Mouse (Mus musculus) forebrain, postnatal 0 days (tissue): ENCODE results near the gene Gsx1. TPM values are rescaled to one million over a fixed set of nuclear protein-coding genes. Genes with fewer than 3 reads are reported as not detected.

Experiments
- ATAC-seq: fragments of 200-750 bp; cut with Nextera tagmentation; 2 replicates; pipeline ENCODE4 v1.8.0; 2017; ENCODE audit warnings: mild to moderate bottlenecking, moderate library complexity
- DNase-seq: peaks from one replicate; pipeline ENCODE4 v3.0.0-alpha.2; 2015
- H3K27ac ChIP-seq: fragments of 300-500 bp; sonication (generic); 2 replicates; pipeline ENCODE4 v1.5.1; 2014; ENCODE audit warnings: low read depth, mild to moderate bottlenecking, antibody characterized with exemption, low read length, moderate library complexity, mixed read lengths
- H3K27me3 ChIP-seq: fragments of 300-500 bp; sonication (generic); 2 replicates; pipeline ENCODE4 v1.6.1; 2014; ENCODE audit warnings: mild to moderate bottlenecking, low read length, mixed read lengths; ENCODE audit not compliant: insufficient read depth
- H3K36me3 ChIP-seq: fragments of 300-500 bp; sonication (generic); 2 replicates; pipeline ENCODE4 v1.6.1; 2014; ENCODE audit warnings: mild to moderate bottlenecking, moderate library complexity; ENCODE audit not compliant: insufficient read depth
- H3K4me1 ChIP-seq: fragments of 300-500 bp; sonication (generic); 2 replicates; pipeline ENCODE4 v1.6.1; 2014; ENCODE audit warnings: antibody characterized with exemption; ENCODE audit not compliant: insufficient read depth
- H3K4me2 ChIP-seq: fragments of 300-500 bp; sonication (generic); 2 replicates; pipeline ENCODE4 v1.6.1; 2014; ENCODE audit warnings: low read depth, mild to moderate bottlenecking, moderate library complexity
- H3K4me3 ChIP-seq: fragments of 300-500 bp; sonication (generic); 2 replicates; pipeline ENCODE4 v1.5.1; 2014; ENCODE audit warnings: low read depth, low read length, mixed read lengths
- H3K9ac ChIP-seq: fragments of 300-500 bp; sonication (generic); 2 replicates; pipeline ENCODE4 v1.6.1; 2014; ENCODE audit warnings: mild to moderate bottlenecking
- H3K9me3 ChIP-seq: fragments of 300-500 bp; sonication (generic); 2 replicates; pipeline ENCODE4 v1.6.1; 2016; ENCODE audit warnings: low read length
- CTCF ChIP-seq: sonication (generic); IDR thresholded peaks from 2 replicates; pipeline ENCODE4 v1.5.1; 2016; ENCODE audit warnings: antibody characterized with exemption, control low read depth, low read depth
- WGBS: fragments of 180-500 bp; shearing (Covaris S2); extraction: QIAGEN DNeasy Blood & Tissue Kit; methylation state at CpG from one replicate; pipeline ENCODE4 v1.1.7; 2014; 5-methylcytosine and 5-hydroxymethylcytosine counted together
- polyA plus RNA-seq: library from polyadenylated mRNA; unstranded; fragments of >200 nt; fragmentation: Nextera tagmentation; extraction: Ambion mirVana; gene quantifications from 2 replicates; pipeline ENCODE4 v1.2.1, GENCODE M21; 2015
- total RNA-seq: library from RNA; depleted of rRNA; stranded (reverse); fragments of >200 nt; gene quantifications from 2 replicates; pipeline ENCODE4 v1.2.3, GENCODE M21; 2014

Gene Gsx1
- total and polyA plus RNA-seq, 2 experiments from 2014 or later, result 1.2 to 3.2 TPM

- Histone ChIP-seq H3K9ac (no peak overlapping the region), H3K4me3 (peak overlapping the region; percentile 12), H3K27me3 (peaks cover 73% of the 10 kb centered on the region), H3K36me3 (no peaks in the 10 kb centered on the region), H3K9me3 (no peaks in the 10 kb centered on the region), H3K4me1 (peaks cover 7% of the 10 kb centered on the region; the same call in 1 of the 2 replicates), H3K4me2 (peak overlapping the region; percentile 50), H3K27ac (no peak overlapping the region)
- WGBS, result 1% methylated on average over 25 of the region's 25 CpGs
- no peak for ATAC-seq
- no peak for TF ChIP-seq CTCF
- peak; percentile 45 for DNase-seq
These were observed 835 bp upstream of the Gsx1 start for GRCm38 (mm10) chr5:147187552-147188170.

GRCm38 (mm10) chr5:147189156-147189555 is 660 bp downstream of the Gsx1 start:
- WGBS, result 2% methylated on average over 28 of the region's 28 CpGs
- peak overlapping the region; percentile 50 for H3K4me2 ChIP-seq
- H3K4me1 ChIP-seq, result peaks cover 7% of the 10 kb centered on the region; the same call in 1 of the 2 replicates
- no peaks in the 10 kb centered on the region for H3K36me3 ChIP-seq
- DNase-seq (peak; percentile 14), ATAC-seq (no peak)
- peaks cover 82% of the 10 kb centered on the region for H3K27me3 ChIP-seq
- no peaks in the 10 kb centered on the region for H3K9me3 ChIP-seq
- no peak overlapping the region for H3K9ac ChIP-seq
- TF ChIP-seq CTCF, result no peak
- peak overlapping the region; percentile 27 for H3K4me3 ChIP-seq
- no peak overlapping the region for H3K27ac ChIP-seq

GRCm38 (mm10) chr5:147189836-147190602 is 1.5 kb downstream of the Gsx1 start:
- no peak for ATAC-seq
- H3K4me3 ChIP-seq, result no peak overlapping the region
- no peak overlapping the region for H3K4me2 ChIP-seq

GRCm38 (mm10) chr5:147190885-147191284 is 2.4 kb downstream of the Gsx1 start:
- Histone ChIP-seq H3K36me3 (no peaks in the 10 kb centered on the region), H3K27ac (no peak overlapping the region), H3K9ac (no peak overlapping the region), H3K4me3 (no peak overlapping the region), H3K4me1 (peaks cover 7% of the 10 kb centered on the region; the same call in 1 of the 2 replicates), H3K27me3 (peaks cover 84% of the 10 kb centered on the region), H3K9me3 (no peaks in the 10 kb centered on the region), H3K4me2 (no peak overlapping the region)
- TF ChIP-seq CTCF, result no peak
- no peak for DNase-seq
- ATAC-seq, result no peak
- WGBS, result under 1% methylated on average over 7 of the region's 7 CpGs

More at GRCm38 (mm10) chr5:147189836-147190602, 1.5 kb downstream of the Gsx1 start:
- H3K4me1 ChIP-seq, result peaks cover 7% of the 10 kb centered on the region; the same call in 1 of the 2 replicates
- H3K27me3 ChIP-seq, result peaks cover 84% of the 10 kb centered on the region
- DNase-seq, result peak; percentile 53
- no peak overlapping the region for H3K27ac ChIP-seq
- no peaks in the 10 kb centered on the region for H3K36me3 ChIP-seq
- WGBS, result under 1% methylated on average over 46 of the region's 46 CpGs
- H3K9ac ChIP-seq, result no peak overlapping the region
- no peak for TF ChIP-seq CTCF
- H3K9me3 ChIP-seq, result no peaks in the 10 kb centered on the region

- DNase-seq (peak; percentile 18), ATAC-seq (no peak)
- no peak for TF ChIP-seq CTCF
- Histone ChIP-seq H3K9ac (no peak overlapping the region), H3K4me1 (peaks cover 7% of the 10 kb centered on the region; the same call in 1 of the 2 replicates), H3K27me3 (peaks cover 84% of the 10 kb centered on the region), H3K4me2 (no peak overlapping the region), H3K27ac (no peak overlapping the region), H3K9me3 (no peaks in the 10 kb centered on the region), H3K36me3 (no peaks in the 10 kb centered on the region), H3K4me3 (no peak overlapping the region)
- WGBS, result 4% methylated on average over 24 of the region's 24 CpGs
These were observed 3.5 kb downstream of the Gsx1 start for GRCm38 (mm10) chr5:147191801-147192575.

- H3K9me3 ChIP-seq, result no peaks in the 10 kb centered on the region
- H3K27ac ChIP-seq, result no peak overlapping the region
- H3K27me3 ChIP-seq, result peaks cover 85% of the 10 kb centered on the region
- ATAC-seq (no peak), DNase-seq (peak; percentile 11)
- no peaks in the 10 kb centered on the region for H3K36me3 ChIP-seq
- no peak overlapping the region for H3K4me3 ChIP-seq
- no peak overlapping the region for H3K9ac ChIP-seq
- TF ChIP-seq CTCF, result no peak
- peaks cover 7% of the 10 kb centered on the region; the same call in 1 of the 2 replicates for H3K4me1 ChIP-seq
- H3K4me2 ChIP-seq, result no peak overlapping the region
- 7% methylated on average over 9 of the region's 9 CpGs for WGBS
These were observed 4.1 kb downstream of the Gsx1 start for GRCm38 (mm10) chr5:147192576-147192960.
